Mouse (Mus musculus): ENCODE data around the gene Ankrd35. TPM values are rescaled to one million over a fixed set of nuclear protein-coding genes. Genes with fewer than 3 reads are reported as not detected.
A peak's percentile ranks its signal among the peaks of the same experiment; 100 is the strongest.
"Not testable (repeated sequence)": the region's sequence is repeated elsewhere in the genome, so short reads cannot be mapped to it uniquely, and the experiment has no call there.

Gene Ankrd35
- polyA plus RNA-seq, 1 experiment from 2014 or later, result 0.55 TPM

DNA sequence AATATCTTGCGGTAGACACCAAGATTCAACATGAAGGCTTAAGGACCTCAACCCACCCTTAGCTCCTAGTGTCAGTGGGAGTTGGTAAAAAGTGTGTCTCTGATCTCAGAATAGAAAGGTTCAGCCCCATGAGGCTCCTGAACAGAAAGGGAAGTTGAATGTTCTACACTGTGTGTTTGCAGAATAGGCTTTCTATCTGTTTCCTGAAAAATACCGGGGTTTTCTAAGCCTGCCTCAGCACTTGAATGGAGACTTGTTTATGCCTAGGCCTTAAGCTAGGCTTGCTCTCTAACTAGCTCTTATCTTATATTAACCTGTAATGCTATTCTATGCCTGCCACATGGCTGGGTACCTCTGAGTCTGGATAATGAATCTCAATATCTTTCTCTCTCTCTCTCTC, 9.0 kb upstream of the Ankrd35 start:
- H3K9me3 ChIP-seq, result no peaks in the 10 kb centered on the region
- no peaks in the 10 kb centered on the region for H3K36me3 ChIP-seq
- WGBS, result 87% methylated on average over 2 of the region's 2 CpGs
- H3K27ac ChIP-seq, result no peak overlapping the region
- H3K9ac ChIP-seq, result no peak overlapping the region
- no peak for ATAC-seq (ENCODE audit: low FRiP score, low read depth)
- 0 out of 2 replicates have a peak, but pooled peaks cover 7% of the 10 kb centered on the region for H3K4me1 ChIP-seq
- H3K4me3 ChIP-seq, result no peak overlapping the region
- no peaks in the 10 kb centered on the region for H3K27me3 ChIP-seq (replicated peaks)
- no peak overlapping the region for H3K4me2 ChIP-seq (replicated peaks)

DNA sequence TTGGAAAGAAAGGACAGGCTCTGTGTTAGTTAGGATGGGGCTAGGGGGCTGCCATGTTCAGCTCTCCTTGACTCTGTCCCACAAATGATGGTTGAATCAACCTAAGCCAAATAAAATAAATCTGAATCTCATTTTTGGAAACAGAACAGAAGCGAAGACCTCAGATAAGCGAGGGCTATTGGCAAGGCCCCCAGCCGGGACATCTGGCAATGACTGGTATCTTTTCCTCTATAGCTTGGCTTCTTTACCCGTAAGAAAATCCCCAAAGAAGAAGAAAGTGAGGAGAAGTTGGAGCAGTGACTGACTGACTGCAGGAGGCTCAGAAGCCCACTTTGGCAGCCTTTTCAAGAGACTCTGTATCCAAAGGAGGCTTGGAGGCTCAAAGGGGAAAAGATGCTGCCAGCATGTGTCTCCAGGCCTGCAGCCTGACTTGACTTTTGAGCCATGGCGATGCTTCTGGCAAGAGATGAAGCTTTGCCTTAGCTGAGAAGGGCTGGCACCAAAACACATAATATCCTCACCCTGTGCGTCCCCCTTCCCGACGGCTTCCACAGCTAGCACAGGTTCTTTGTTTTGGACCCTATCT, 7.1 kb upstream of the Ankrd35 start:
- WGBS, result 54% methylated on average over 8 of the region's 8 CpGs
- Histone ChIP-seq H3K4me1 (0 out of 2 replicates have a peak, but pooled peaks cover 7% of the 10 kb centered on the region), H3K4me2 (replicated peaks) (peak overlapping the region; percentile 57), H3K27me3 (replicated peaks) (no peaks in the 10 kb centered on the region), H3K27ac (no peak overlapping the region), H3K36me3 (no peaks in the 10 kb centered on the region), H3K9ac (0 out of 2 replicates have a peak overlapping the region, but pooled peaks have one; percentile 21), H3K4me3 (no peak overlapping the region), H3K9me3 (no peaks in the 10 kb centered on the region)
- no peak for ATAC-seq (ENCODE audit: low FRiP score, low read depth)

DNA sequence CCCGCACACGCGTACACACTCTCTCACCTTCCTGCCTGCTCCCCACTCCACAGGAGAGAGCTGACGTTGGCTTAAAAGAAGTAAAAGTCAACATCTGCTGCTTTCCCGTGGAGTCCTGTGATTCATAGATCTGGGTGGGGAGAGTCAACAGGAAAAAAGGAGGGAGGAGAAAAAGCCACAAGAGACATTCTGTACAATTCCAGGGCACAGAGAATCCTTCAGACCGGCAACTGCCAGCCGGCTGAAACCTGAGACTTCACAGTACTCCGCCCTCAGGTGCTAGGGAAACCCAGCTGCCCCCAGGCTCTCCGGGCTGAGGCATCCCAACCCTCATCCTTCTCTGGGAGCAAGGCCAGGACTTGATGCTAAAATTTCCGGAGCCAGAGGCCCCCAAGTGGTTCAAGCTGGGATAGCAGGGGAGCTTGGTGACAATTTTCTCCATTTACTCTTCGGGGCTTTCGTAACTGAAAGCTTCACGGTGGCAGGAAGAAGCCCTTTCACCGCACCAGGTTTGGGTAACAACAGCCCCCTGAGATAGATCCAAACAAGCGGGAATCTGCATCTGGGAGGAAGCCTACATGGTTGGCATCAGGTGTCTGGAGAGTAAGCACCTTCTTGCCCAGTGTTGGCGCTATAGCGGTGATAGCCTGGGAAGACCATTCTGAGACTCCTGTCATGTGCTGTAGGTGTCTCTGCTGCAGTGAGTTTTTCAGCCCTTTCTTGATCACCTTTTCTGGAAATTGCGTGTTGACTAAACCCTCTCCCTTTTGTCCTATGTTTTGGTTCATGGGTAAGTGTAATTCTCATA, 6.3 kb upstream of the Ankrd35 start:
- Histone ChIP-seq H3K9ac (0 out of 2 replicates have a peak overlapping the region, but pooled peaks have one; percentile 21), H3K4me2 (replicated peaks) (peak overlapping the region; percentile 57), H3K36me3 (no peaks in the 10 kb centered on the region), H3K4me1 (0 out of 2 replicates have a peak, but pooled peaks cover 7% of the 10 kb centered on the region), H3K9me3 (no peaks in the 10 kb centered on the region), H3K27ac (no peak overlapping the region), H3K4me3 (peak overlapping the region; percentile 18), H3K27me3 (replicated peaks) (no peaks in the 10 kb centered on the region)
- ATAC-seq (ENCODE audit: low FRiP score, low read depth), result peak; percentile 87
- 6% methylated on average over 18 of the region's 18 CpGs for WGBS

DNA sequence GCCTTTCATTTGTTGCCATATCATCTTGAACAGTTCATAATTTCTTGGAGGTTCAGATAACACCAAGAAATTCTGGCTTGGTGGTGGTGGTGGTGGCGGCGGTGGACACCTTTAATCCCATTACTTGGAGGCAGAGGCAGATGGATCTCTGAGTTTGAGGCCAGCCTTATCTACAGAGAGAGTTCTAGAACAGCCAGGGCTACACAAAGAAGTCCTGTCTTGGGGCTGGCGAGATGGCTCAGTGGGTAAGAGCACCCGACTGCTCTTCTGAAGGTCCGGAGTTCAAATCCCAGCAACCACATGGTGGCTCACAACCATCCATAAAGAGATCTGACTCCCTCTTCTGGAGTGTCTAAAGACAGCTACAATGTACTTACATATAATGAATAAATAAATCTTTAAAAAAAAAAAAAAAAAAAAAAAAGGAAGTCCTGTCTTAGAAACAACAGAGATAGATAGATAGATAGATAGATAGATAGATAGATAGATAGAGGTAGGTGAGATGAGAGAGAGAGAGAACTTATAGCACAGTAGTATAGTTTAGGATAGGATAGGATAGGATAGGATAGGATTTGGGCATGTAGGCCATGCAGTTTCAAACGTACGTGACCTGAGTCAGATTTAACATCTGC, 4.1 kb upstream of the Ankrd35 start:
- not testable (repeated sequence) for H3K27ac ChIP-seq; H3K36me3 ChIP-seq; H3K9ac ChIP-seq; H3K9me3 ChIP-seq; H3K4me2 ChIP-seq (replicated peaks); H3K27me3 ChIP-seq (replicated peaks); H3K4me3 ChIP-seq; ATAC-seq (ENCODE audit: low FRiP score, low read depth)
- WGBS, result 90% methylated on average over 7 of the region's 7 CpGs
- peaks cover 12% of the 10 kb centered on the region; the same call in 1 of the 2 replicates for H3K4me1 ChIP-seq

DNA sequence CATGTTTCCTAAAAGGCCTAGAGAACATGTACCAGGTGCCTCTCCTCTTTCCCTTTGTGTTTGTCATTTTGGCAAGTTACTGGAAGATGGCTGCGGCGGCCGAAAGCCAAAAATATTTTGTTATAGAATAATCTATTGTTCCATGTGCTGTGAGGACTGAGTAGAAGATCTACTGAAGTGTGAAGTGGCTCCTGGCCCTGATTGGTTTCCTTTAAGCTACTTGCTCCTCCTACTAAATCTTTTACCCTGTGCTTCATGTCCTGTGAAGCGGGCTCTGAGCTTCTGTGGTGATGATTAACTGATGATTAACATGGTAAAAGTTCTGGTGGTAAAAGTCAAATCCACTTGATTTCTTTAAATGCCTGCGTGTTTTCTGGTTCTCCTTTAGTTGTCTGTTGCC, 3.0 kb upstream of the Ankrd35 start:
- 97% methylated on average over 5 of the region's 5 CpGs for WGBS
- Histone ChIP-seq H3K36me3 (no peaks in the 10 kb centered on the region), H3K4me3 (no peak overlapping the region), H3K27ac (no peak overlapping the region), H3K27me3 (replicated peaks) (peaks cover 8% of the 10 kb centered on the region), H3K9ac (no peak overlapping the region), H3K4me2 (replicated peaks) (no peak overlapping the region), H3K9me3 (no peaks in the 10 kb centered on the region), H3K4me1 (peaks cover 12% of the 10 kb centered on the region; the same call in 1 of the 2 replicates)
- ATAC-seq (ENCODE audit: low FRiP score, low read depth), result no peak

DNA sequence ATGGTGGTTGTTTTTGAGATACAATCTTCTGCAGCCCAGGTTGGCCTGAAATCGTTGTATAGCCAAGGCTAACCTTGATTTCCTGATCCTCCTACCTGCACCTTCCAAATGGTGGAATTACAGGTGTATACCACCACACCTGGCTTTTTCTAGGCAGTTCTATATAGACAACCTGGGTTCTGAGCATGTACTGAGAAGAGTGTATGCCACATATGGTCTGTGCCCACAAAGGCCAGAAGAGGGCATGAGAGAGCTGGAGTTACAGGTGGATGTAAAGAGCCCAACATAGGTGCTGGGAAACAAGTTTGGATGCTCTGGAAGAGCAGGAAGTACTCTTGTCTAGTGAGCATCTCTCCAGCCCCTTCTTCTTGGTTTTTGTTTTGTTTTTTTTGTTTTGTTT, 2.6 kb upstream of the Ankrd35 start:
- H3K27ac ChIP-seq, result no peak overlapping the region
- H3K4me2 ChIP-seq (replicated peaks), result no peak overlapping the region
- ATAC-seq (ENCODE audit: low FRiP score, low read depth), result no peak
- WGBS, result 43% methylated on average over 1 of the region's 1 CpGs
- H3K9me3 ChIP-seq, result no peaks in the 10 kb centered on the region
- peaks cover 8% of the 10 kb centered on the region for H3K27me3 ChIP-seq (replicated peaks)
- no peak overlapping the region for H3K4me3 ChIP-seq
- H3K4me1 ChIP-seq, result peaks cover 12% of the 10 kb centered on the region; the same call in 1 of the 2 replicates
- H3K9ac ChIP-seq, result no peak overlapping the region
- no peaks in the 10 kb centered on the region for H3K36me3 ChIP-seq

DNA sequence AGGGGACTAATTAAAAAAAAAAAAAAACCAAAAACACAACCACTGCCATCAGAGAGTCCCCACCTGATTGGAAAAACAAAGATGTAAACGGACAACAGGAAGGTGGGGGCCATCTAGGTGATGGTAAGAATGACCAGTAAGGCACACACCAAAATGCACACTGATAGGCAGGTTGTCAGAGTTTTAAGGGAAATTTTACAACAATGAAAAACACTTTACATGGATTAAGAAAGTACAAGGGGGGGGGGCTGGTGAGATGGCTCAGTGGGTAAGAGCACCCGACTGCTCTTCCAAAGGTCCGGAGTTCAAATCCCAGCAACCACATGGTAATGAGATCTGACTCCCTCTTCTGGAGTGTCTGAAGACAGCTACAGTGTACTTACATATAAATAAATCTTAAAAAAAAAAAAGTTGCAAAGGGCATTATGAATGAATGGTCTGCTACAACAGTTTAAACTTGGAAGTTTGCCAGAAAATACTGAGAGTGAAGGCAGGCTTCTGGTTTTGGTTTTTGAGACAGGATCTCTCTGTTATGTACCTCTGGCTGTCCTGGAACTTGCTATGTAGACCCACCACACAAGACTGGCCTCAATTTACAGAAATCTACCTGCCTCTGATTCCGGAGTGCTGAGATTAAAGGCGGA, 1.4 kb upstream of the Ankrd35 start:
- H3K9me3 ChIP-seq, result no peaks in the 10 kb centered on the region
- H3K36me3 ChIP-seq, result no peaks in the 10 kb centered on the region
- H3K4me3 ChIP-seq, result no peak overlapping the region
- H3K27ac ChIP-seq, result no peak overlapping the region
- WGBS, result 94% methylated on average over 5 of the region's 5 CpGs
- no peak overlapping the region for H3K9ac ChIP-seq
- no peak for ATAC-seq (ENCODE audit: low FRiP score, low read depth)
- no peak overlapping the region for H3K4me2 ChIP-seq (replicated peaks)
- peaks cover 8% of the 10 kb centered on the region for H3K27me3 ChIP-seq (replicated peaks)
- H3K4me1 ChIP-seq, result peaks cover 4% of the 10 kb centered on the region; the same call in 1 of the 2 replicates

DNA sequence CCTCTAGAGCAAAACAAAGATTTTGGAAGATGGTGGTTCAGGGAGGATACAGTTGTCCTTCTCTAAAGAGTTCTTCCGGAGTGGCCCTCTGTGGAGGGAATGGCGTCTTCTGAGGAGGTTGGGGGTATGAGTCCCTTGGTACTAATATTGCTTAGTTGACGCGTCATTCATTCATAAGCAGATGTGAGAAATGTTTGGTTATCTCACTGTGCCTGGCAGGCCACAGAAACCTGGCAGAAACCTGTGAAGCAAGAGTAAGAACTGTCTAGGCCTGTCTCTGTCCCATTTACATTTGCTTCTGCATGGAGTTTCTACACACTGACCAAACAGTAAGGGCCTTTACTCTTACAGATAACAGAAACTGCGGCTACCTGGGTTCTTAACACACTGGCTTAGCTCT, 1.6 kb downstream of the Ankrd35 start:
- Histone ChIP-seq H3K27ac (no peak overlapping the region), H3K27me3 (replicated peaks) (peaks cover 8% of the 10 kb centered on the region), H3K9ac (no peak overlapping the region), H3K4me1 (peaks cover 4% of the 10 kb centered on the region; the same call in 1 of the 2 replicates), H3K4me2 (replicated peaks) (no peak overlapping the region), H3K9me3 (no peaks in the 10 kb centered on the region), H3K36me3 (no peaks in the 10 kb centered on the region), H3K4me3 (no peak overlapping the region)
- no peak for ATAC-seq (ENCODE audit: low FRiP score, low read depth)
- WGBS, result 93% methylated on average over 5 of the region's 5 CpGs

DNA sequence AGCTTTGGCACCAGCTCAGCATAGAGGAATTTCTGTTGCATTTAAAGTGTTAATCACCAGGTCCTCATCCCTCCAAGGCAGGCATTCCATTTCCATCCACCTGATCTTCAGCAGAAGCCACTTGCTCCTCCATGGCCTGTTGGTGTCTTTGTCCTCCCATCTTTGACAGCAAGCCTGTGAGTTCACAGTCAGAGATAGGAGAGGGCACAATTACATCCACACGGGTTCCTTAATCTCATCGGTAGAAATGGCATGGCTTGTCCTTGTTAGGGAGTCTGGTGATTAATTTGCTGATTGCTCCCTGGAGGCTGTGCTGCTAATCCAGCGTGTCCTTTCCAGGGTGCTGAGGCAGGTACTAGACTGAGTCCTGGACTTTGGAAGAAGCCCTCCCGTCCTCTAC, 3.6 kb downstream of the Ankrd35 start:
- no peaks in the 10 kb centered on the region for H3K36me3 ChIP-seq
- no peak overlapping the region for H3K4me3 ChIP-seq
- no peak for ATAC-seq (ENCODE audit: low FRiP score, low read depth)
- WGBS, result 78% methylated on average over 4 of the region's 4 CpGs
- peaks cover 8% of the 10 kb centered on the region for H3K27me3 ChIP-seq (replicated peaks)
- H3K4me2 ChIP-seq (replicated peaks), result no peak overlapping the region
- H3K4me1 ChIP-seq, result peaks cover 4% of the 10 kb centered on the region; the same call in 1 of the 2 replicates
- no peak overlapping the region for H3K9ac ChIP-seq
- no peaks in the 10 kb centered on the region for H3K9me3 ChIP-seq
- H3K27ac ChIP-seq, result no peak overlapping the region

DNA sequence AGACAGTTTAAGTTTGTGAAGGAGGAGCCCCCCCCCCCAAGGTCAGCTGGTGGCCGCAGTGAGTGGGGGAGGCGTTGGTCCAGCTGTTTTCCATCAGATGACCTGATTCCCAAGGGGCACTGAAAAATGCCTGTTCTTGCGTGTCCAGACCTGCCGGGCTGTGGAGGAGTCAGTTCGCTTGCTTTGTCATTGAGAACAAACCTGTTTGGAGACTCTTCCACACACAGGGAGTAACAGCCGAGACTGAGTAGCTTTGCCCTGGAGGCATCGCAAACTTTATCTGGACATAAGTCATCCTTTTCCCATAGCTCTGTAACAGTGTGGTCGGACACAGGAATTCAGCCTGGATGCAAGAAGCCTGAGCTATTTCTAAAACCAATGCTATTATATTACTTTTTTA, 4.5 kb downstream of the Ankrd35 start:
- Histone ChIP-seq H3K4me2 (replicated peaks) (no peak overlapping the region), H3K4me1 (peaks cover 4% of the 10 kb centered on the region; the same call in 1 of the 2 replicates), H3K4me3 (no peak overlapping the region), H3K9ac (no peak overlapping the region), H3K27me3 (replicated peaks) (peaks cover 8% of the 10 kb centered on the region), H3K27ac (no peak overlapping the region), H3K36me3 (no peaks in the 10 kb centered on the region), H3K9me3 (no peaks in the 10 kb centered on the region)
- ATAC-seq (ENCODE audit: low FRiP score, low read depth), result no peak
- WGBS, result 58% methylated on average over 8 of the region's 8 CpGs

DNA sequence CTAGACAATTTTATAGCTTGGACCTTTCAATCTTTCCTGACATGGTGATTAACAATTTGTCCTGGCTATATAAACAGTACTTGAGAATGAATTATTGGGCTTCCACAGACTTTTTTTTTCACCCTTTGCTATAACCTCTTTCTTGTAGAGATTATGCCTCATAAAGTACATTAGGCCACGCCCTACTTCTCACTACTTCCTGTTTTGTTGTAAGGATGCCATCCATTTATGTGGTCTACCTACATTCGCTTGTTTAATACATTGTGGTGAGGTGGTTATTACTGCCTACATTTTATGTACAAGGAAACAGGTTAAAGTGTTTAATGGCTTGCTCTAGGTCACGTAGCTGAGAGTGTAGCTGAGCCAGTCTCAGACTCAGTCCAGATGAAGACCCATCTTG, 5.2 kb downstream of the Ankrd35 start:
- Histone ChIP-seq H3K36me3 (no peaks in the 10 kb centered on the region), H3K27me3 (replicated peaks) (peaks cover 14% of the 10 kb centered on the region), H3K4me1 (no peaks in the 10 kb centered on the region), H3K9me3 (no peaks in the 10 kb centered on the region), H3K4me3 (no peak overlapping the region), H3K27ac (no peak overlapping the region), H3K9ac (no peak overlapping the region), H3K4me2 (replicated peaks) (no peak overlapping the region)
- WGBS, result 80% methylated on average over 3 of the region's 3 CpGs
- no peak for ATAC-seq (ENCODE audit: low FRiP score, low read depth)

DNA sequence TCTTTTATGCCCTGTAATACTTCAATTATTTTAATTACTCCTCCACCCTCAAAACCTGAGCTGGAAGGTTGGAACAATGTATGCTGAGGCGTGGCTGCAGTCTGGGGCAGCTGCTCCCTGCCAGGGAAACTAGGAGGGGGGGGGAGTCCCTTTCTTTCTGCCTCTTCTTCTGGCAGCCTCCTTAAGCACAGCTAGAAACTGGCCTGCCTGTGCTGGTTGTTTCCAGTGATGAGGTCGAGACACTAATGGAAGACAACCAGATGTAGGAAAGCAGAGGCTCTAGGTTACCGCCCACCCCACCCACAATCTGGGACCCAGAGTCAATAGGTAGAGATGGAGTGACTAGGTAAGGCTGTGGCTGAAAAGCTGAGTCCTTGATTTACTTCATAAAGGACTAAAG, 5.8 kb downstream of the Ankrd35 start:
- WGBS, result 20% methylated on average over 3 of the region's 3 CpGs
- H3K9ac ChIP-seq, result no peak overlapping the region
- H3K4me3 ChIP-seq, result no peak overlapping the region
- H3K36me3 ChIP-seq, result no peaks in the 10 kb centered on the region
- no peak overlapping the region for H3K4me2 ChIP-seq (replicated peaks)
- no peak for ATAC-seq (ENCODE audit: low FRiP score, low read depth)
- H3K27me3 ChIP-seq (replicated peaks), result peaks cover 19% of the 10 kb centered on the region
- no peaks in the 10 kb centered on the region for H3K9me3 ChIP-seq
- no peak overlapping the region for H3K27ac ChIP-seq
- no peaks in the 10 kb centered on the region for H3K4me1 ChIP-seq

All from neural tube, embryonic 12.5 days (tissue).